Mouse (Mus musculus) C2C12 (cell line): ENCODE measurements around the gene Tmem121b. TPM values are rescaled to one million over a fixed set of nuclear protein-coding genes. Genes with fewer than 3 reads are reported as not detected.
A peak's percentile ranks its signal among the peaks of the same experiment; 100 is the strongest.

Source experiments
- H3K27me3 ChIP-seq: one replicate; pipeline ENCODE4 v1.6.1; 2011; ENCODE audit not compliant: control insufficient read depth, insufficient read depth, insufficient read length
- H3K36me3 ChIP-seq: one replicate; pipeline ENCODE4 v1.6.1; 2011; ENCODE audit not compliant: control insufficient read depth, insufficient read depth
- H3K4me3 ChIP-seq: one replicate; pipeline ENCODE4 v1.5.1; 2011; ENCODE audit warnings: mild to moderate bottlenecking, control low read depth; ENCODE audit not compliant: poor library complexity, insufficient read depth, severe bottlenecking
- H3K79me2 ChIP-seq: one replicate; pipeline ENCODE4 v1.6.1; 2011; ENCODE audit not compliant: control insufficient read depth, insufficient read depth
- H3K79me3 ChIP-seq: one replicate; pipeline ENCODE4 v1.6.1; 2011; ENCODE audit warnings: low read depth, control low read depth
- H3ac ChIP-seq: one replicate; pipeline ENCODE3; 2011; ENCODE audit warnings: low read depth; ENCODE audit not compliant: control insufficient read depth, insufficient read length
- CEBPB ChIP-seq: IDR thresholded peaks from one replicate; pipeline ENCODE4 v1.6.1; 2011; ENCODE audit warnings: low read depth, mild to moderate bottlenecking, control low read depth, moderate library complexity
- CTCF ChIP-seq: IDR thresholded peaks from one replicate; pipeline ENCODE4 v1.5.1; 2011; ENCODE audit not compliant: control insufficient read depth, insufficient read depth, insufficient read length
- FOSL1 ChIP-seq: IDR thresholded peaks from one replicate; pipeline ENCODE4 v1.8.0; 2011; ENCODE audit warnings: mild to moderate bottlenecking, low read length; ENCODE audit not compliant: poor library complexity, insufficient read depth, severe bottlenecking
- MAX ChIP-seq: IDR thresholded peaks from one replicate; pipeline ENCODE4 v1.6.1; 2011; ENCODE audit warnings: mild to moderate bottlenecking, control low read depth
- MYOD1 ChIP-seq: IDR thresholded peaks from one replicate; pipeline ENCODE4 v1.6.1; 2011; ENCODE audit warnings: low read depth; ENCODE audit not compliant: control insufficient read depth, insufficient read length
- MYOG ChIP-seq: IDR thresholded peaks from one replicate; pipeline ENCODE4 v1.6.1; 2011; ENCODE audit not compliant: control insufficient read depth, insufficient read length; ENCODE audit errors: extremely low read depth
- USF1 ChIP-seq: IDR thresholded peaks from one replicate; pipeline ENCODE4 v1.6.1; 2011; ENCODE audit warnings: low read depth, mild to moderate bottlenecking, control low read depth, moderate library complexity
- polyA plus RNA-seq: library from polyadenylated mRNA; unstranded; fragments of >200 nt; fragmentation: generic; extraction: Trizol; gene quantifications from one replicate; pipeline ENCODE4 v1.2.1, GENCODE M21; 2012; ENCODE audit warnings: missing spikeins

Gene Tmem121b
- polyA plus RNA-seq, 1 experiment, result 0.02 TPM

- Histone ChIP-seq H3K36me3 (no peaks in the 10 kb centered on the region), H3ac (no peak overlapping the region), H3K79me3 (no peaks in the 10 kb centered on the region), H3K79me2 (no peaks in the 10 kb centered on the region), H3K27me3 (peaks cover 22% of the 10 kb centered on the region), H3K4me3 (no peak overlapping the region)
- TF ChIP-seq CTCF (no peak), USF1 (no peak), MYOD1 (no peak), CEBPB (no peak), FOSL1 (no peak)
Measured at GRCm38 (mm10) chr6:120489461-120489860, 4.1 kb downstream of the Tmem121b start.

- no peak overlapping the region for H3ac ChIP-seq
- H3K79me3 ChIP-seq, result no peaks in the 10 kb centered on the region
- no peaks in the 10 kb centered on the region for H3K79me2 ChIP-seq
- no peak for TF ChIP-seq USF1
- TF ChIP-seq MYOD1, result no peak
- TF ChIP-seq MAX, result no peak
- TF ChIP-seq FOSL1, result no peak
- TF ChIP-seq CEBPB, result no peak
- no peak for TF ChIP-seq MYOG
- no peak for TF ChIP-seq CTCF
- no peak overlapping the region for H3K4me3 ChIP-seq
- peaks cover 6% of the 10 kb centered on the region for H3K36me3 ChIP-seq
- peaks cover 16% of the 10 kb centered on the region for H3K27me3 ChIP-seq
Measured at GRCm38 (mm10) chr6:120488647-120489046, 5.0 kb downstream of the Tmem121b start.

GRCm38 (mm10) chr6:120486051-120486510 lies 7.5 kb downstream of the Tmem121b start:
- TF ChIP-seq MAX, result no peak
- no peak for TF ChIP-seq USF1
- TF ChIP-seq CEBPB, result no peak

GRCm38 (mm10) chr6:120485038-120485437 lies 8.6 kb downstream of the Tmem121b start:
- TF ChIP-seq MAX, result no peak
- no peak for TF ChIP-seq MYOG
- TF ChIP-seq FOSL1, result no peak
- TF ChIP-seq CEBPB, result no peak
- TF ChIP-seq CTCF, result no peak
- no peak for TF ChIP-seq USF1
- TF ChIP-seq MYOD1, result no peak
- Histone ChIP-seq H3ac (no peak overlapping the region), H3K79me3 (no peaks in the 10 kb centered on the region), H3K79me2 (no peaks in the 10 kb centered on the region), H3K27me3 (no peaks in the 10 kb centered on the region), H3K4me3 (no peak overlapping the region), H3K36me3 (peaks cover 25% of the 10 kb centered on the region)

More at GRCm38 (mm10) chr6:120486051-120486510, 7.5 kb downstream of the Tmem121b start:
- Histone ChIP-seq H3K79me3 (no peaks in the 10 kb centered on the region), H3K27me3 (no peaks in the 10 kb centered on the region), H3ac (no peak overlapping the region), H3K4me3 (no peak overlapping the region), H3K79me2 (no peaks in the 10 kb centered on the region), H3K36me3 (peaks cover 17% of the 10 kb centered on the region)

GRCm38 (mm10) chr6:120483211-120483626 lies 10.4 kb downstream of the Tmem121b start:
- Histone ChIP-seq H3K4me3 (no peak overlapping the region), H3K79me2 (no peaks in the 10 kb centered on the region), H3K27me3 (no peaks in the 10 kb centered on the region), H3K36me3 (peaks cover 41% of the 10 kb centered on the region), H3ac (peak overlapping the region; percentile 12), H3K79me3 (no peaks in the 10 kb centered on the region)
- TF ChIP-seq USF1 (peak; percentile 4), CTCF (peak; percentile 39), MYOD1 (no peak), CEBPB (no peak)

GRCm38 (mm10) chr6:120482756-120483155 lies 10.9 kb downstream of the Tmem121b start:
- H3ac ChIP-seq, result no peak overlapping the region
- TF ChIP-seq MAX (no peak), USF1 (no peak), FOSL1 (no peak), MYOD1 (peak; percentile 16), CTCF (no peak), CEBPB (peak; percentile 95), MYOG (no peak)
- no peaks in the 10 kb centered on the region for H3K79me3 ChIP-seq
- no peaks in the 10 kb centered on the region for H3K79me2 ChIP-seq
- no peak overlapping the region for H3K4me3 ChIP-seq
- peaks cover 45% of the 10 kb centered on the region for H3K36me3 ChIP-seq
- H3K27me3 ChIP-seq, result no peaks in the 10 kb centered on the region
